Mouse (Mus musculus) liver, adult 2 months (tissue): ENCODE measurements around the gene Usp24. TPM values are rescaled to one million over a fixed set of nuclear protein-coding genes. Genes with fewer than 3 reads are reported as not detected.

ENCODE experiments used
- DNase-seq: peaks from one replicate; pipeline ENCODE4 v3.0.0-alpha.2; 2011; ENCODE audit warnings: low read depth, low spot score; ENCODE audit errors: extremely low read depth
- H3K27ac ChIP-seq: fragments of 200-500 bp; replicated peaks from 2 replicates; pipeline ENCODE4 v1.5.1; 2012; ENCODE audit warnings: low read depth, mild to moderate bottlenecking, control low read depth, inconsistent platforms, low read length; ENCODE audit not compliant: insufficient read depth
- H3K27me3 ChIP-seq: fragments of 200-500 bp; 2 replicates; pipeline ENCODE4 v1.6.1; 2012; ENCODE audit warnings: mild to moderate bottlenecking, moderate library complexity, low read length, inconsistent platforms; ENCODE audit not compliant: control insufficient read depth, insufficient read depth
- H3K36me3 ChIP-seq: fragments of 200-500 bp; 2 replicates; pipeline ENCODE4 v1.6.1; 2012; ENCODE audit warnings: low read length, inconsistent platforms; ENCODE audit not compliant: control insufficient read depth, insufficient read depth
- H3K4me1 ChIP-seq: fragments of 200-500 bp; 2 replicates; pipeline ENCODE4 v1.6.1; 2011; ENCODE audit warnings: low read length; ENCODE audit not compliant: control insufficient read depth, insufficient read depth
- H3K4me3 ChIP-seq: fragments of 200-500 bp; 2 replicates; pipeline ENCODE4 v1.5.1; 2011; ENCODE audit warnings: low read depth, mild to moderate bottlenecking, control low read depth, low read length, moderate library complexity; ENCODE audit not compliant: insufficient read depth
- H3K79me2 ChIP-seq: fragments of 200-500 bp; 2 replicates; pipeline ENCODE4 v1.6.1; 2012; ENCODE audit warnings: inconsistent platforms, mild to moderate bottlenecking, low read length, moderate library complexity; ENCODE audit not compliant: control insufficient read depth, insufficient read depth
- H3K9ac ChIP-seq: fragments of 200-500 bp; 2 replicates; pipeline ENCODE4 v1.6.1; 2012; ENCODE audit warnings: low read depth, mild to moderate bottlenecking, control low read depth, inconsistent platforms, low read length
- CTCF ChIP-seq: fragments of 200-500 bp; IDR thresholded peaks from 2 replicates; pipeline ENCODE4 v1.5.1; 2011; ENCODE audit warnings: low read depth, low read length, control low read depth
- POLR2A ChIP-seq: fragments of 200-500 bp; IDR thresholded peaks from 2 replicates; pipeline ENCODE4 v1.6.1; 2011; ENCODE audit warnings: low read length, control low read depth; ENCODE audit not compliant: insufficient read depth; ENCODE audit errors: extremely low read depth
- WGBS: fragments of 180-500 bp; shearing (Covaris S2); methylation state at CpG from one replicate; pipeline ENCODE4 v1.1.7; 2018; 5-methylcytosine and 5-hydroxymethylcytosine counted together
- polyA plus RNA-seq: library from polyadenylated mRNA; depleted of rRNA; stranded (reverse); fragments of >200 nt; gene quantifications from 2 replicates; pipeline ENCODE4 v1.2.3, GENCODE M21; 2012
- total RNA-seq: library from RNA; depleted of rRNA; stranded (reverse); fragments of >200 nt; gene quantifications from 2 replicates; pipeline ENCODE4 v1.2.3, GENCODE M21; 2014

The Usp24 gene
- total and polyA plus RNA-seq, 2 experiments = 8.1 to 28.8 TPM

GRCm38 (mm10) chr4:106430431-106430830 lies 114.4 kb downstream of the Usp24 start:
- H3K36me3 ChIP-seq = peaks cover 65% of the 10 kb centered on the region
- no peaks in the 10 kb centered on the region; the same call in 1 of the 2 replicates for H3K79me2 ChIP-seq
- DNase-seq = no peak
- no peaks in the 10 kb centered on the region for H3K27me3 ChIP-seq
- no peak overlapping the region for H3K4me3 ChIP-seq
- WGBS = 91% methylated on average over 5 of the region's 5 CpGs
- TF ChIP-seq CTCF (no peak), POLR2A (no peak)
- H3K27ac ChIP-seq = no peak overlapping the region
- no peaks in the 10 kb centered on the region for H3K4me1 ChIP-seq
- H3K9ac ChIP-seq = no peak overlapping the region

DNA sequence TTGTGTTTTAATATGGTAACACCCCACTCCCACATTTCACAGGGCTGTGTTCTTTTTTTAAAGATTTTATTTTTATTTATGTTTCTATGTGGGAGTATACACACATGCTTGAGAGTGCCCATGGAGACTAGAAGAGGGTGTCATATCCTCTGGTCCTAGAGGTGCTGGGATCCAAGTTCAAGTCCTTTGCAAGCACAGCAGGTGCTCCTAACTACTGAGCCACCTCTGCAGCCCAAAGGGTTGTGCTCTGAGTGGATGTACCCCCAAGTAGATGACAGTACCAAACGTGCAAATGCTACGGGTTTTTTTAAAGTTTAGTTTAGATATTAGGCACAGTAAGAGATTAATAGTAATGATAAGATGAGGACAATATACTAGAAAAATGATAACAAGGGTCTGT lies 119.4 kb downstream of the Usp24 start:
- no peak overlapping the region for H3K4me3 ChIP-seq
- DNase-seq = no peak
- H3K4me1 ChIP-seq = no peaks in the 10 kb centered on the region
- no peaks in the 10 kb centered on the region for H3K27me3 ChIP-seq
- WGBS = 89% methylated on average over 2 of the region's 2 CpGs
- TF ChIP-seq CTCF = no peak
- TF ChIP-seq POLR2A = no peak
- peaks cover 37% of the 10 kb centered on the region for H3K36me3 ChIP-seq
- H3K79me2 ChIP-seq = no peaks in the 10 kb centered on the region
- no peak overlapping the region for H3K27ac ChIP-seq
- H3K9ac ChIP-seq = no peak overlapping the region

DNA sequence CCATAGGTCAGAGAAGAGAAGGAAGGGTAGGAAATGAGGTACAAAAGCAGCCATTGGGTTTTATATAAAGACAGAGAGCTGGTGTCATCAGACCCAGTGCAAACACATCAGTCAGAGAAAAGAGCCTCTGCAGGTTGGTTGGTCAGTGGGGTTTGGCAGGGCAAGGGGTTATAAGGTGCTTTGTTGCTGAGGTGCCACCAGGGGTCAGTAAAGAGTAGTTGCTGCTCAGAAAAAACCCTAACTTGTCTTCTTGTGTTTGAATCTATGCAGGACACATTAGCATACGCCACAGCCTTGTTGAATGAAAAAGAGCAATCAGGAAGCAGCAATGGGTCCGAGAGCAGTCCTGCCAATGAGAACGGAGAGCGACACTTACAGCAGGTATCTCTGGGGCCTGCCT lies 120.5 kb downstream of the Usp24 start:
- H3K4me1 ChIP-seq = no peaks in the 10 kb centered on the region
- H3K36me3 ChIP-seq = peaks cover 26% of the 10 kb centered on the region
- no peak overlapping the region for H3K4me3 ChIP-seq
- TF ChIP-seq CTCF (peak; percentile 63), POLR2A (no peak)
- peak; percentile 50 for DNase-seq
- H3K79me2 ChIP-seq = no peaks in the 10 kb centered on the region
- H3K9ac ChIP-seq = no peak overlapping the region
- H3K27me3 ChIP-seq = no peaks in the 10 kb centered on the region
- WGBS = 72% methylated on average over 4 of the region's 4 CpGs
- H3K27ac ChIP-seq = no peak overlapping the region

- H3K27me3 ChIP-seq = no peaks in the 10 kb centered on the region
- H3K79me2 ChIP-seq = no peaks in the 10 kb centered on the region
- peaks cover 22% of the 10 kb centered on the region; the same call in 1 of the 2 replicates for H3K36me3 ChIP-seq
- no peak for DNase-seq
- WGBS = 96% methylated on average over 5 of the region's 5 CpGs
- no peaks in the 10 kb centered on the region for H3K4me1 ChIP-seq
- no peak overlapping the region for H3K4me3 ChIP-seq
- H3K27ac ChIP-seq = no peak overlapping the region
- no peak overlapping the region for H3K9ac ChIP-seq
- no peak for TF ChIP-seq CTCF
- TF ChIP-seq POLR2A = no peak
Measured at GRCm38 (mm10) chr4:106437207-106437606, 121.2 kb downstream of the Usp24 start.

- DNase-seq = no peak
- WGBS = 83% methylated on average over 5 of the region's 5 CpGs
- Histone ChIP-seq H3K27ac (no peak overlapping the region), H3K36me3 (peaks cover 21% of the 10 kb centered on the region; the same call in 1 of the 2 replicates), H3K4me1 (no peaks in the 10 kb centered on the region), H3K79me2 (no peaks in the 10 kb centered on the region), H3K4me3 (no peak overlapping the region), H3K27me3 (no peaks in the 10 kb centered on the region), H3K9ac (no peak overlapping the region)
- no peak for TF ChIP-seq CTCF
- no peak for TF ChIP-seq POLR2A
Measured at GRCm38 (mm10) chr4:106438763-106439162, 122.8 kb downstream of the Usp24 start.

DNA sequence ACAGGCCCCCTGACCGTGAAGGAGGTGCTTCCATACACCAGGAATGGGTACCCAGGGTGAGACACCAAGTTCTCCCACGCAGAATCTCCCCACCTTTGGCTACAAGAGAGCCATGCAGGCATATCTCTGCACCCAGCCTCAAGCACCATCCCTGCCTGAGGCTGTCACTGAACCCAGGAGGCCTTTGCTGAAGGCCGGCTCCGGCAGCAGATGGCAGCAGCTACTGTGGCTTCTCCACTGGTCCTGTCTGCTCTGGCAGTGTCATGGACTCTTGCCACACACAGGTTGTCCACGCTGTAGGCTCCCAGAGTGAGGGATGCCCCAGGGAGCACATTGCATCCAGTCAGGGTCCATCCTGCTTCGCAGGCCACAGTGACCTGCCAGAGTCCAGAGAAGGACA lies 127.2 kb downstream of the Usp24 start:
- Histone ChIP-seq H3K9ac (no peak overlapping the region), H3K27ac (no peak overlapping the region), H3K4me1 (no peaks in the 10 kb centered on the region), H3K36me3 (peaks cover 34% of the 10 kb centered on the region), H3K4me3 (no peak overlapping the region), H3K79me2 (no peaks in the 10 kb centered on the region), H3K27me3 (no peaks in the 10 kb centered on the region)
- no peak for DNase-seq
- WGBS = 80% methylated on average over 6 of the region's 6 CpGs
- TF ChIP-seq POLR2A = no peak
- TF ChIP-seq CTCF = 0 out of 2 replicates have a peak, but pooled peaks have one; percentile 7
